Mouse (Mus musculus) limb, embryonic 13.5 days (tissue): ENCODE measurements around the gene Gm20388. TPM values are rescaled to one million over a fixed set of nuclear protein-coding genes. Genes with fewer than 3 reads are reported as not detected.

ENCODE experiments used
- ATAC-seq: fragments of 200-750 bp; cut with Nextera tagmentation; 2 replicates; pipeline ENCODE4 v1.8.0; 2017; ENCODE audit warnings: low read depth, moderate number of reproducible peaks, moderate TSS enrichment; ENCODE audit not compliant: low FRiP score
- H3K27ac ChIP-seq: fragments of 300-500 bp; sonication (generic); 2 replicates; pipeline ENCODE4 v1.5.1; 2015; ENCODE audit warnings: inconsistent platforms, mild to moderate bottlenecking, moderate library complexity
- H3K27me3 ChIP-seq: fragments of 300-500 bp; sonication (generic); 2 replicates; pipeline ENCODE4 v1.6.1; 2015; ENCODE audit warnings: mild to moderate bottlenecking, inconsistent platforms
- H3K36me3 ChIP-seq: fragments of 300-500 bp; sonication (generic); 2 replicates; pipeline ENCODE4 v1.6.1; 2015; ENCODE audit warnings: inconsistent platforms, mild to moderate bottlenecking, moderate library complexity
- H3K4me1 ChIP-seq: fragments of 300-500 bp; sonication (generic); 2 replicates; pipeline ENCODE4 v1.6.1; 2015; ENCODE audit warnings: inconsistent platforms
- H3K4me2 ChIP-seq: fragments of 300-500 bp; sonication (generic); replicated peaks from 2 replicates; pipeline ENCODE4 v1.6.1; 2015; ENCODE audit warnings: inconsistent platforms, mild to moderate bottlenecking, moderate library complexity
- H3K4me3 ChIP-seq: fragments of 300-500 bp; sonication (generic); 2 replicates; pipeline ENCODE4 v1.5.1; 2015; ENCODE audit warnings: moderate library complexity, mild to moderate bottlenecking, inconsistent platforms
- H3K9ac ChIP-seq: fragments of 300-500 bp; sonication (generic); 2 replicates; pipeline ENCODE4 v1.6.1; 2015; ENCODE audit warnings: mild to moderate bottlenecking, inconsistent platforms
- H3K9me3 ChIP-seq: fragments of 300-500 bp; sonication (generic); 2 replicates; pipeline ENCODE4 v1.6.1; 2016; ENCODE audit warnings: inconsistent platforms
- WGBS: fragments of 180-500 bp; shearing (Covaris S2); methylation state at CpG from one replicate; pipeline ENCODE4 v1.1.7; 2015; 5-methylcytosine and 5-hydroxymethylcytosine counted together
- polyA plus RNA-seq: library from polyadenylated mRNA; unstranded; fragments of >200 nt; fragmentation: Nextera tagmentation; extraction: Ambion mirVana; gene quantifications from 2 replicates; pipeline ENCODE4 v1.2.1, GENCODE M21; 2015

Gm20388 gene
- polyA plus RNA-seq, 1 experiment from 2014 or later: 7.1 TPM

GRCm38 (mm10) chr8:120251411-120252035 lies 340.9 kb downstream of the Gm20388 start:
- peaks cover 58% of the 10 kb centered on the region for H3K4me1 ChIP-seq
- no peak for ATAC-seq
- no peaks in the 10 kb centered on the region for H3K27me3 ChIP-seq
- H3K4me3 ChIP-seq: no peak overlapping the region
- H3K9ac ChIP-seq: no peak overlapping the region
- no peaks in the 10 kb centered on the region for H3K9me3 ChIP-seq
- peak overlapping the region; percentile 29; the same call in 1 of the 2 replicates for H3K27ac ChIP-seq
- H3K4me2 ChIP-seq: no peak overlapping the region
- WGBS: 70% methylated on average over 9 of the region's 9 CpGs
- no peaks in the 10 kb centered on the region for H3K36me3 ChIP-seq

DNA sequence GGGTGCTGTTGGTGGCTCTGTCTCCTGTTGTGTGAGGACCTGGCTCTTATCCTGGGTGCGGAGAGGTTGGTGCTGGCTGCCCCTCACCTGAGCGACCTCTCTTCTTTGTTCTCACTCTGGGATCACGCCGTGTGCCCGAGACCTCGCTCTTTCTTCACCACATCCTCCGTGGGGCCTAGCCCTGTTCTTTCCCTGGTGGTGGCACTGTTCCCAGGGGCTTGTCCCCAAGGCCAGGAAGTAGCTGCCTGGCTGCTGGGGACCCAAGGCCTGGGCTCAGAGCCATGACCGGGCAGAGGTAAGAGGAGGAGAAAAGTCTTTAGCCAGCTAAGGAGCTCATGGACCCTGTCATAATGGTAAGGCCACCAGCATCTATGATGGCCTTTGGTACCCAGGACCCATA lies 343.0 kb downstream of the Gm20388 start:
- no peak for ATAC-seq
- Histone ChIP-seq H3K27ac (no peak overlapping the region), H3K4me2 (no peak overlapping the region), H3K27me3 (no peaks in the 10 kb centered on the region), H3K4me3 (no peak overlapping the region), H3K9me3 (no peaks in the 10 kb centered on the region), H3K9ac (0 out of 2 replicates have a peak overlapping the region, but pooled peaks have one; percentile 43), H3K4me1 (peaks cover 78% of the 10 kb centered on the region), H3K36me3 (no peaks in the 10 kb centered on the region)
- 80% methylated on average over 8 of the region's 8 CpGs for WGBS

DNA sequence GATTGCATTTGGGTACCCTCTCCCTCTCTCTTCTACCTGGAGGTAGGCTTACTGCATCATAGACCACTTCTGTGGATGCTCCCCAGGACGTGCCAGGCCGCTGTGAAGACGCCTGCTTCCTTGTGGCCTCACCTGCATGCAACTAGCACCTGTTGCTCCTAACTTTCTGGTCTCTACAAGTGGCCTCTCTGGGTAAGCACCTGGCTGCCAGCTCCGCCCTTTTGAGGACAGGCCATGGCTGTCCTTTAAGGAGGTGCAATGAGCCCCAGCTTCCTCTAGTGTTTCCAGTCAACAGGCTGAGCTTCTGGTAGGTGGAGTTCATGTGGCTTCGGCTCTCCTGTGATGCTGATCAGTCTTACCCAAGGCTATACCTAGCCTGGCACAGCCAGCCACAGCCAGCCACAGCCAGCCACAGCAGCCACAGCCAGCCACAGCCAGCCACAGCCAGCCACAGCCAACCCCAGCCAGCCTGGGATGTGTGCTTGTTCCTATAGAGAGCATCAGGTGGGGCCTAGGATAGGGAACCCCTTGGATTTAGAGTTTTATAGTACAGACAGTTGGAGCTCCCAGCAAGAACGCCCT lies 344.9 kb downstream of the Gm20388 start:
- no peaks in the 10 kb centered on the region for H3K36me3 ChIP-seq
- H3K4me3 ChIP-seq: no peak overlapping the region
- ATAC-seq: no peak
- WGBS: 89% methylated on average over 6 of the region's 6 CpGs
- no peak overlapping the region for H3K27ac ChIP-seq
- peaks cover 84% of the 10 kb centered on the region for H3K4me1 ChIP-seq
- no peaks in the 10 kb centered on the region for H3K27me3 ChIP-seq
- H3K9ac ChIP-seq: no peak overlapping the region
- H3K4me2 ChIP-seq: no peak overlapping the region
- H3K9me3 ChIP-seq: no peaks in the 10 kb centered on the region

GRCm38 (mm10) chr8:120256958-120257357 lies 346.3 kb downstream of the Gm20388 start:
- H3K27ac ChIP-seq: peak overlapping the region; percentile 61; the same call in 1 of the 2 replicates
- H3K4me1 ChIP-seq: peaks cover 84% of the 10 kb centered on the region
- no peaks in the 10 kb centered on the region for H3K9me3 ChIP-seq
- no peak overlapping the region for H3K4me2 ChIP-seq
- H3K27me3 ChIP-seq: no peaks in the 10 kb centered on the region
- no peaks in the 10 kb centered on the region for H3K36me3 ChIP-seq
- no peak overlapping the region for H3K4me3 ChIP-seq
- peak overlapping the region; percentile 43; the same call in 1 of the 2 replicates for H3K9ac ChIP-seq
- no peak for ATAC-seq
- 25% methylated on average over 6 of the region's 6 CpGs for WGBS

- peak; percentile 34 for ATAC-seq
- Histone ChIP-seq H3K4me1 (peaks cover 94% of the 10 kb centered on the region), H3K36me3 (no peaks in the 10 kb centered on the region), H3K4me2 (no peak overlapping the region), H3K9ac (no peak overlapping the region), H3K9me3 (no peaks in the 10 kb centered on the region), H3K27me3 (no peaks in the 10 kb centered on the region), H3K27ac (no peak overlapping the region), H3K4me3 (no peak overlapping the region)
- WGBS: 42% methylated on average over 13 of the region's 13 CpGs
Observed at GRCm38 (mm10) chr8:120259206-120259605, 348.6 kb downstream of the Gm20388 start.

GRCm38 (mm10) chr8:120260677-120261076 lies 350.0 kb downstream of the Gm20388 start:
- H3K4me2 ChIP-seq: peak overlapping the region; percentile 45; the same call in 1 of the 2 replicates
- WGBS: 75% methylated on average over 5 of the region's 5 CpGs
- H3K27me3 ChIP-seq: no peaks in the 10 kb centered on the region
- H3K4me3 ChIP-seq: no peak overlapping the region
- no peak for ATAC-seq
- H3K4me1 ChIP-seq: peaks cover 93% of the 10 kb centered on the region
- no peaks in the 10 kb centered on the region for H3K9me3 ChIP-seq
- H3K36me3 ChIP-seq: no peaks in the 10 kb centered on the region
- peak overlapping the region; percentile 48; the same call in 1 of the 2 replicates for H3K27ac ChIP-seq
- H3K9ac ChIP-seq: 0 out of 2 replicates have a peak overlapping the region, but pooled peaks have one; percentile 13

DNA sequence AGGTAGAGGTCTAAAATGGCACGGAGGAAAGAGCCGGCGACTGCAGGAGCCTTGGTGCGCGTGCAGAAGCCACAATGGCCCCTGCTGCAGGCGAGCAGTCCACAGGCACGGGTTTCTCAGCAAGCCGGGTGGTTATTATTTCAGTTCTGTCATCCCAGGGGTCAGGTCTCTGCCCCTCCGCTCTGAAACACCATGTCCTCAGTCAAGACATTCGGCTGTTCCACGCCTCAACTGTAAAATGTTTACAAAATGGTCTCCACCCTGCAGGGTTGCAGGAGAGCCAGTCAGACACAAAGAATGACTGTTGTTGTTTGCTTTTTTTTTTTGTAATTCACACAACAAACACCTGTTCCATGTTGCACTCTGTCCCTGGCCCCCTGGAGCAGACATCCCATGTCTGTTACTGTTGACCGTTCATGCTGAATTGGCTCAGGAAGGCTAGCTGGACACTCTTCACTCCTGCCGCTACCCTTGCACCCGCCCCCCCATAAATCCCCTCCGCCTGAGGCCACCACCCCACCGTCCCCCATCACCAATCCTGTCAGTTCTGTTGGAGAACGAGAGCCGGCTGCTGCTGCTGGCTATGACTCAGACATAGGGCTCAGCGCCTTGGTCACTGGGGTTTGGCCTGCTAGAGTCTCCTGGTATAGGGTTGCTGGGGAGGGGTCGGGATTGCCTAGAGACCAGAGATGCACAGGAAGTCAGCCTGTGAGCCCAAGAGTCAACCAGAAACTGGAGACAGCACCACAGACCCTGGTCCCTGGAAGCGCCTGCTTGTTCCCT lies 350.9 kb downstream of the Gm20388 start:
- H3K27me3 ChIP-seq: no peaks in the 10 kb centered on the region
- peak overlapping the region; percentile 48; the same call in 1 of the 2 replicates for H3K9ac ChIP-seq
- no peaks in the 10 kb centered on the region for H3K9me3 ChIP-seq
- 20% methylated on average over 21 of the region's 21 CpGs for WGBS
- ATAC-seq: no peak
- H3K27ac ChIP-seq: peak overlapping the region; percentile 48; the same call in 1 of the 2 replicates
- H3K4me1 ChIP-seq: peaks cover 93% of the 10 kb centered on the region
- no peak overlapping the region for H3K4me3 ChIP-seq
- H3K4me2 ChIP-seq: peak overlapping the region; percentile 45
- no peaks in the 10 kb centered on the region for H3K36me3 ChIP-seq

DNA sequence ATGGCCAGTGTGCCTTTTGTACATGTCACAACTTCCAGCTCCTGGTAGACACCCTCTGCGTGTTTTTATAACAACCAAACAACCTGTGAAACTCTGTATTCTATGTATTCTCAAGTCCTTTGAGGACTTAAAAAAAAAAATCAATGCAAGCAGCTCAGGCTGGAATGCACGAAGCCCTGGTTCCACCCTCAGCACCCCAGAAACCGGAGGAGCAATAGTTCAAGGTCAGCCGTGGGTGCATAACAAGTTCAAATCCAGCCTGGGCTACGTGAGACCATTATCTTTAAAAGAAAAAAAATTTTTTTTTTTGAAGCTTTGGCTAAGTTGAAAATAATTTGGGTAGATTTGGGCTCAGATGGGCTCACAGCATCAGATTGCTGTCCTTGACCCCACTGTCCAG lies 353.2 kb downstream of the Gm20388 start:
- H3K27me3 ChIP-seq: no peaks in the 10 kb centered on the region
- no peaks in the 10 kb centered on the region for H3K36me3 ChIP-seq
- no peak for ATAC-seq
- peak overlapping the region; percentile 58; the same call in 1 of the 2 replicates for H3K4me2 ChIP-seq
- no peak overlapping the region for H3K4me3 ChIP-seq
- H3K27ac ChIP-seq: peak overlapping the region; percentile 93; the same call in 1 of the 2 replicates
- no peaks in the 10 kb centered on the region for H3K9me3 ChIP-seq
- WGBS: 85% methylated on average over 5 of the region's 5 CpGs
- peaks cover 94% of the 10 kb centered on the region for H3K4me1 ChIP-seq
- 0 out of 2 replicates have a peak overlapping the region, but pooled peaks have one; percentile 19 for H3K9ac ChIP-seq

GRCm38 (mm10) chr8:120264388-120264943 lies 353.8 kb downstream of the Gm20388 start:
- Histone ChIP-seq H3K36me3 (no peaks in the 10 kb centered on the region), H3K9me3 (no peaks in the 10 kb centered on the region), H3K27me3 (no peaks in the 10 kb centered on the region), H3K9ac (peak overlapping the region; percentile 25; the same call in 1 of the 2 replicates), H3K4me2 (peak overlapping the region; percentile 58), H3K4me3 (peak overlapping the region; percentile 12; the same call in 1 of the 2 replicates), H3K4me1 (peaks cover 94% of the 10 kb centered on the region), H3K27ac (peak overlapping the region; percentile 93)
- 17% methylated on average over 13 of the region's 13 CpGs for WGBS
- no peak; the same call in 1 of the 2 replicates for ATAC-seq

GRCm38 (mm10) chr8:120264944-120265453 lies 354.4 kb downstream of the Gm20388 start:
- ATAC-seq: peak; percentile 85
- Histone ChIP-seq H3K36me3 (no peaks in the 10 kb centered on the region), H3K4me2 (peak overlapping the region; percentile 58), H3K9ac (peak overlapping the region; percentile 25; the same call in 1 of the 2 replicates), H3K4me3 (peak overlapping the region; percentile 12; the same call in 1 of the 2 replicates), H3K27ac (peak overlapping the region; percentile 93), H3K9me3 (no peaks in the 10 kb centered on the region), H3K4me1 (peaks cover 94% of the 10 kb centered on the region), H3K27me3 (no peaks in the 10 kb centered on the region)
- WGBS: 2% methylated on average over 16 of the region's 16 CpGs

- peaks cover 94% of the 10 kb centered on the region for H3K4me1 ChIP-seq
- peak overlapping the region; percentile 93 for H3K27ac ChIP-seq
- H3K27me3 ChIP-seq: no peaks in the 10 kb centered on the region
- no peaks in the 10 kb centered on the region for H3K36me3 ChIP-seq
- H3K9ac ChIP-seq: no peak overlapping the region
- WGBS: 0% methylated on average over 4 of the region's 4 CpGs
- no peak overlapping the region for H3K4me3 ChIP-seq
- no peaks in the 10 kb centered on the region for H3K9me3 ChIP-seq
- H3K4me2 ChIP-seq: peak overlapping the region; percentile 58
- peak; percentile 37 for ATAC-seq
Observed at GRCm38 (mm10) chr8:120265471-120265870, 354.8 kb downstream of the Gm20388 start.
